Mouse (Mus musculus) lung, embryonic 14.5 days (tissue): Measurements from ENCODE around the gene Repin1. TPM values are rescaled to one million over a fixed set of nuclear protein-coding genes. Genes with fewer than 3 reads are reported as not detected.
"Not testable (repeated sequence)": the region's sequence is repeated elsewhere in the genome, so short reads cannot be mapped to it uniquely, and the experiment has no call there.

Source experiments
- ATAC-seq: fragments of 200-750 bp; cut with Nextera tagmentation; 2 replicates; pipeline ENCODE4 v1.8.0; 2017; ENCODE audit warnings: mild to moderate bottlenecking, moderate TSS enrichment, moderate library complexity; ENCODE audit not compliant: insufficient read depth
- DNase-seq: peaks from one replicate; pipeline ENCODE4 v3.0.0-alpha.2; 2015
- H3K27ac ChIP-seq: fragments of 300-500 bp; sonication (generic); 2 replicates; pipeline ENCODE4 v1.5.1; 2014; ENCODE audit warnings: low read depth, mild to moderate bottlenecking, moderate library complexity
- H3K27me3 ChIP-seq: fragments of 300-500 bp; sonication (generic); 2 replicates; pipeline ENCODE4 v1.6.1; 2014; ENCODE audit warnings: low read length, control low read depth; ENCODE audit not compliant: insufficient read depth
- H3K36me3 ChIP-seq: fragments of 300-500 bp; sonication (generic); 2 replicates; pipeline ENCODE4 v1.6.1; 2014; ENCODE audit warnings: control low read depth; ENCODE audit not compliant: insufficient read depth
- H3K4me1 ChIP-seq: fragments of 300-500 bp; sonication (generic); 2 replicates; pipeline ENCODE4 v1.6.1; 2014; ENCODE audit warnings: antibody characterized with exemption, control low read depth; ENCODE audit not compliant: insufficient read depth
- H3K4me2 ChIP-seq: fragments of 300-500 bp; sonication (generic); 2 replicates; pipeline ENCODE4 v1.6.1; 2014; ENCODE audit warnings: mild to moderate bottlenecking
- H3K4me3 ChIP-seq: fragments of 300-500 bp; sonication (generic); 2 replicates; pipeline ENCODE4 v1.5.1; 2014; ENCODE audit warnings: low read depth, low read length
- H3K9ac ChIP-seq: fragments of 300-500 bp; sonication (generic); 2 replicates; pipeline ENCODE4 v1.6.1; 2014
- H3K9me3 ChIP-seq: fragments of 300-500 bp; sonication (generic); 2 replicates; pipeline ENCODE4 v1.6.1; 2016; ENCODE audit warnings: low read depth, low read length, control low read depth
- CTCF ChIP-seq: IDR thresholded peaks from 2 replicates; pipeline ENCODE4 v1.5.1; 2016; ENCODE audit warnings: antibody characterized with exemption, low read depth
- WGBS: fragments of 180-500 bp; shearing (Covaris S2); extraction: QIAGEN DNeasy Blood & Tissue Kit; methylation state at CpG from one replicate; pipeline ENCODE4 v1.1.7; 2014; 5-methylcytosine and 5-hydroxymethylcytosine counted together
- polyA plus RNA-seq: library from polyadenylated mRNA; unstranded; fragments of >200 nt; fragmentation: Nextera tagmentation; extraction: Ambion mirVana; gene quantifications from 2 replicates; pipeline ENCODE4 v1.2.1, GENCODE M21; 2014

Gene Repin1
- polyA plus RNA-seq, 1 experiment from 2014 or later, result 30.3 TPM

- ATAC-seq, result no peak
- H3K27me3 ChIP-seq, result no peaks in the 10 kb centered on the region
- TF ChIP-seq CTCF, result no peak
- no peaks in the 10 kb centered on the region for H3K4me1 ChIP-seq
- H3K4me2 ChIP-seq, result no peak overlapping the region
- H3K4me3 ChIP-seq, result no peak overlapping the region
- H3K9me3 ChIP-seq, result no peaks in the 10 kb centered on the region
- peaks cover 3% of the 10 kb centered on the region; the same call in 1 of the 2 replicates for H3K36me3 ChIP-seq
- 39% methylated on average over 3 of the region's 3 CpGs for WGBS
- DNase-seq, result peak; percentile 7
- no peak overlapping the region for H3K27ac ChIP-seq
- no peak overlapping the region for H3K9ac ChIP-seq
Observed at GRCm38 (mm10) chr6:48610657-48611056, 17.0 kb downstream of the Repin1 start.

GRCm38 (mm10) chr6:48613464-48613863 is 19.8 kb downstream of the Repin1 start:
- no peaks in the 10 kb centered on the region for H3K9me3 ChIP-seq
- no peak for DNase-seq
- WGBS, result 90% methylated on average over 4 of the region's 4 CpGs

GRCm38 (mm10) chr6:48614756-48615155 is 21.1 kb downstream of the Repin1 start:
- TF ChIP-seq CTCF, result no peak
- Histone ChIP-seq H3K9ac (no peak overlapping the region), H3K27ac (no peak overlapping the region), H3K4me2 (no peak overlapping the region), H3K4me3 (no peak overlapping the region), H3K9me3 (no peaks in the 10 kb centered on the region), H3K4me1 (no peaks in the 10 kb centered on the region), H3K36me3 (peaks cover 17% of the 10 kb centered on the region), H3K27me3 (no peaks in the 10 kb centered on the region)
- ATAC-seq (no peak), DNase-seq (no peak)
- 86% methylated on average over 5 of the region's 5 CpGs for WGBS

More at GRCm38 (mm10) chr6:48613464-48613863, 19.8 kb downstream of the Repin1 start:
- H3K4me2 ChIP-seq, result no peak overlapping the region
- H3K4me3 ChIP-seq, result no peak overlapping the region
- ATAC-seq, result no peak
- H3K36me3 ChIP-seq, result peaks cover 10% of the 10 kb centered on the region; the same call in 1 of the 2 replicates
- no peaks in the 10 kb centered on the region for H3K4me1 ChIP-seq
- no peaks in the 10 kb centered on the region for H3K27me3 ChIP-seq
- no peak for TF ChIP-seq CTCF
- no peak overlapping the region for H3K9ac ChIP-seq
- H3K27ac ChIP-seq, result no peak overlapping the region

- WGBS, result 92% methylated on average over 30 of the region's 30 CpGs
- Histone ChIP-seq H3K27me3 (no peaks in the 10 kb centered on the region), H3K36me3 (peaks cover 30% of the 10 kb centered on the region), H3K4me1 (no peaks in the 10 kb centered on the region), H3K27ac (no peak overlapping the region), H3K4me3 (no peak overlapping the region), H3K4me2 (no peak overlapping the region), H3K9me3 (no peaks in the 10 kb centered on the region), H3K9ac (no peak overlapping the region)
- ATAC-seq (no peak), DNase-seq (no peak)
- no peak for TF ChIP-seq CTCF
Observed at GRCm38 (mm10) chr6:48620031-48620430, 26.3 kb downstream of the Repin1 start.

GRCm38 (mm10) chr6:48622186-48622843 is 28.6 kb downstream of the Repin1 start:
- H3K4me3 ChIP-seq, H3K9ac ChIP-seq, H3K9me3 ChIP-seq, H3K4me2 ChIP-seq, H3K27ac ChIP-seq, H3K4me1 ChIP-seq, DNase-seq, ATAC-seq: not testable (repeated sequence)
- H3K36me3 ChIP-seq, result peaks cover 30% of the 10 kb centered on the region
- 81% methylated on average over 8 of the region's 8 CpGs for WGBS
- H3K27me3 ChIP-seq, result peaks cover 12% of the 10 kb centered on the region

GRCm38 (mm10) chr6:48623460-48623859 is 29.8 kb downstream of the Repin1 start:
- H3K36me3 ChIP-seq, result peaks cover 22% of the 10 kb centered on the region
- DNase-seq (no peak), ATAC-seq (no peak)
- H3K4me1 ChIP-seq, result no peaks in the 10 kb centered on the region
- 26% methylated on average over 1 of the region's 1 CpGs for WGBS
- peaks cover 24% of the 10 kb centered on the region for H3K27me3 ChIP-seq
- no peak for TF ChIP-seq CTCF
- H3K9me3 ChIP-seq, result no peaks in the 10 kb centered on the region
- no peak overlapping the region for H3K4me3 ChIP-seq
- H3K9ac ChIP-seq, result no peak overlapping the region
- no peak overlapping the region for H3K4me2 ChIP-seq
- no peak overlapping the region for H3K27ac ChIP-seq

GRCm38 (mm10) chr6:48626464-48626863 is 32.8 kb downstream of the Repin1 start, which contains the start of gene AI854703:
TSS of gene AI854703 (plus strand) at chr6:48626764.
- WGBS, result 32% methylated on average over 8 of the region's 8 CpGs
- TF ChIP-seq CTCF, result no peak
- DNase-seq, result no peak
- peak within 1 kb of the TSS; percentile 86 for H3K4me2 ChIP-seq
- H3K36me3 ChIP-seq, result no peaks in the 10 kb centered on the region
- H3K27me3 ChIP-seq, result peaks cover 37% of the 10 kb centered on the region
- H3K27ac ChIP-seq, result no peak within 1 kb of the TSS
- peak within 1 kb of the TSS; percentile 49 for H3K9ac ChIP-seq
- H3K4me1 ChIP-seq, result 0 out of 2 replicates have a peak, but pooled peaks cover 3% of the 10 kb centered on the region
- H3K9me3 ChIP-seq, result no peaks in the 10 kb centered on the region
- peak within 1 kb of the TSS; percentile 48 for H3K4me3 ChIP-seq
- no peak for ATAC-seq
